Mouse (Mus musculus) kidney, adult 2 months (tissue): Measurements from ENCODE around the gene Npas3.

ENCODE experiments used
- CTCF ChIP-seq: fragments of 200-500 bp; conservative IDR thresholded peaks from 2 replicates; pipeline ENCODE4 v1.5.1; 2011; ENCODE audit warnings: low read depth, mild to moderate bottlenecking, control low read depth, low read length, moderate library complexity, mixed read lengths; ENCODE audit not compliant: insufficient read depth, insufficient read length
- POLR2A ChIP-seq: fragments of 200-500 bp; IDR thresholded peaks from one replicate; pipeline ENCODE4 v1.6.1; 2011; ENCODE audit warnings: low read depth, low read length, control low read depth

GRCm38 (mm10) chr12:53300964-53301363, 52.5 kb downstream of the Npas3 start:
- TF ChIP-seq CTCF (no peak; the same call in 1 of the 2 replicates), POLR2A (no peak)
